Mouse (Mus musculus): ENCODE measurements around the gene Cers3. TPM values are rescaled to one million over a fixed set of nuclear protein-coding genes. Genes with fewer than 3 reads are reported as not detected.

Gene Cers3
- total RNA-seq (2014; rRNA removed): 0.37 and 1.4 TPM in 2 replicates
- 0.53 and 0.71 TPM in 2 replicates for polyA plus RNA-seq (2015; fragmentation: Nextera tagmentation; extraction: Ambion mirVana)

GRCm38 (mm10) chr7:66743377-66743781 lies at the start of gene Cers3:
TSS of gene Cers3 (plus strand) at chr7:66743504.
- Histone ChIP-seq H3K27me3 (ENCODE audit: insufficient read depth, low read length) (no peaks in the 10 kb centered on the region), H3K9me3 (ENCODE audit: low read length) (no peaks in the 10 kb centered on the region), H3K4me3 (ENCODE audit: low read length) (no peak within 1 kb of the TSS), H3K4me1 (ENCODE audit: insufficient read depth, low read length) (peaks cover 5% of the 10 kb centered on the region; the same call in 1 of the 2 replicates), H3K27ac (no peak within 1 kb of the TSS), H3K4me2 (ENCODE audit: low read depth, low read length) (no peak within 1 kb of the TSS), H3K9ac (replicated peaks; ENCODE audit: low read length) (no peak within 1 kb of the TSS), H3K36me3 (ENCODE audit: insufficient read depth, low read length) (no peaks in the 10 kb centered on the region)
- DNase-seq (ENCODE audit: low spot score) (no peak), ATAC-seq (no peak)
- TF ChIP-seq CTCF (IDR thresholded peaks at IDR 0.05; ENCODE audit: low read depth): no peak
- WGBS: 82% methylated on average over 9 of the region's 9 CpGs

GRCm38 (mm10) chr7:66694467-66694866 lies 48.8 kb upstream of the Cers3 start:
- H3K27me3 ChIP-seq (ENCODE audit: insufficient read depth, low read length): no peaks in the 10 kb centered on the region
- 75% methylated on average over 7 of the region's 7 CpGs for WGBS

GRCm38 (mm10) chr7:66702721-66703120 lies 40.6 kb upstream of the Cers3 start:
- Histone ChIP-seq H3K4me2 (ENCODE audit: low read depth, low read length) (no peak overlapping the region), H3K27ac (no peak overlapping the region), H3K4me3 (ENCODE audit: low read length) (no peak overlapping the region), H3K9ac (replicated peaks; ENCODE audit: low read length) (no peak overlapping the region), H3K4me1 (ENCODE audit: insufficient read depth, low read length) (no peaks in the 10 kb centered on the region), H3K27me3 (ENCODE audit: insufficient read depth, low read length) (no peaks in the 10 kb centered on the region), H3K9me3 (ENCODE audit: low read length) (no peaks in the 10 kb centered on the region), H3K36me3 (ENCODE audit: insufficient read depth, low read length) (peaks cover 4% of the 10 kb centered on the region)
- no peak for TF ChIP-seq CTCF (IDR thresholded peaks at IDR 0.05; ENCODE audit: low read depth)
- DNase-seq (ENCODE audit: low spot score): no peak
- ATAC-seq: no peak
- 94% methylated on average over 7 of the region's 7 CpGs for WGBS

More at GRCm38 (mm10) chr7:66694467-66694866, 48.8 kb upstream of the Cers3 start:
- Histone ChIP-seq H3K9ac (replicated peaks; ENCODE audit: low read length) (no peak overlapping the region), H3K4me3 (ENCODE audit: low read length) (no peak overlapping the region), H3K27ac (no peak overlapping the region), H3K4me2 (ENCODE audit: low read depth, low read length) (no peak overlapping the region), H3K4me1 (ENCODE audit: insufficient read depth, low read length) (no peaks in the 10 kb centered on the region), H3K36me3 (ENCODE audit: insufficient read depth, low read length) (peaks cover 4% of the 10 kb centered on the region; the same call in 1 of the 2 replicates), H3K9me3 (ENCODE audit: low read length) (no peaks in the 10 kb centered on the region)
- ATAC-seq (no peak), DNase-seq (ENCODE audit: low spot score) (no peak)
- no peak for TF ChIP-seq CTCF (IDR thresholded peaks at IDR 0.05; ENCODE audit: low read depth)

- Histone ChIP-seq H3K4me1 (ENCODE audit: insufficient read depth, low read length) (no peaks in the 10 kb centered on the region), H3K27ac (no peak overlapping the region), H3K36me3 (ENCODE audit: insufficient read depth, low read length) (no peaks in the 10 kb centered on the region; the same call in 1 of the 2 replicates), H3K9ac (replicated peaks; ENCODE audit: low read length) (no peak overlapping the region), H3K9me3 (ENCODE audit: low read length) (no peaks in the 10 kb centered on the region), H3K4me3 (ENCODE audit: low read length) (no peak overlapping the region), H3K27me3 (ENCODE audit: insufficient read depth, low read length) (no peaks in the 10 kb centered on the region), H3K4me2 (ENCODE audit: low read depth, low read length) (no peak overlapping the region)
- TF ChIP-seq CTCF (IDR thresholded peaks at IDR 0.05; ENCODE audit: low read depth): no peak
- 90% methylated on average over 3 of the region's 3 CpGs for WGBS
- ATAC-seq (no peak), DNase-seq (ENCODE audit: low spot score) (no peak)
These were observed 38.7 kb upstream of the Cers3 start for GRCm38 (mm10) chr7:66704631-66705030.

- H3K4me1 ChIP-seq (ENCODE audit: insufficient read depth, low read length): no peaks in the 10 kb centered on the region
- no peak overlapping the region for H3K4me2 ChIP-seq (ENCODE audit: low read depth, low read length)
- peaks cover 15% of the 10 kb centered on the region for H3K36me3 ChIP-seq (ENCODE audit: insufficient read depth, low read length)
- H3K9ac ChIP-seq (replicated peaks; ENCODE audit: low read length): no peak overlapping the region
- no peaks in the 10 kb centered on the region for H3K9me3 ChIP-seq (ENCODE audit: low read length)
- peak; percentile 65 for TF ChIP-seq CTCF (IDR thresholded peaks at IDR 0.05; ENCODE audit: low read depth)
- H3K4me3 ChIP-seq (ENCODE audit: low read length): no peak overlapping the region
- no peak overlapping the region for H3K27ac ChIP-seq
- DNase-seq (ENCODE audit: low spot score) (peak; percentile 57), ATAC-seq (no peak)
- no peaks in the 10 kb centered on the region for H3K27me3 ChIP-seq (ENCODE audit: insufficient read depth, low read length)
- WGBS: 48% methylated on average over 2 of the region's 2 CpGs
These were observed 32.1 kb upstream of the Cers3 start for GRCm38 (mm10) chr7:66711166-66711565.

- Histone ChIP-seq H3K27me3 (ENCODE audit: insufficient read depth, low read length) (no peaks in the 10 kb centered on the region), H3K4me3 (ENCODE audit: low read length) (no peak overlapping the region), H3K9me3 (ENCODE audit: low read length) (peaks cover 3% of the 10 kb centered on the region; the same call in 1 of the 2 replicates), H3K9ac (replicated peaks; ENCODE audit: low read length) (no peak overlapping the region), H3K36me3 (ENCODE audit: insufficient read depth, low read length) (no peaks in the 10 kb centered on the region), H3K27ac (no peak overlapping the region), H3K4me2 (ENCODE audit: low read depth, low read length) (no peak overlapping the region), H3K4me1 (ENCODE audit: insufficient read depth, low read length) (no peaks in the 10 kb centered on the region)
- ATAC-seq (no peak), DNase-seq (ENCODE audit: low spot score) (no peak)
- 75% methylated on average over 4 of the region's 4 CpGs for WGBS
- TF ChIP-seq CTCF (IDR thresholded peaks at IDR 0.05; ENCODE audit: low read depth): no peak
These were observed 18.8 kb upstream of the Cers3 start for GRCm38 (mm10) chr7:66724514-66724913.

- no peak for ATAC-seq
- H3K36me3 ChIP-seq (ENCODE audit: insufficient read depth, low read length): no peaks in the 10 kb centered on the region
- H3K9ac ChIP-seq (replicated peaks; ENCODE audit: low read length): no peak overlapping the region
- H3K9me3 ChIP-seq (ENCODE audit: low read length): peaks cover 3% of the 10 kb centered on the region; the same call in 1 of the 2 replicates
- no peak for TF ChIP-seq CTCF (IDR thresholded peaks at IDR 0.05; ENCODE audit: low read depth)
- WGBS: 94% methylated on average over 6 of the region's 6 CpGs
- H3K27ac ChIP-seq: no peak overlapping the region
- no peaks in the 10 kb centered on the region for H3K27me3 ChIP-seq (ENCODE audit: insufficient read depth, low read length)
- H3K4me3 ChIP-seq (ENCODE audit: low read length): no peak overlapping the region
- no peak overlapping the region for H3K4me2 ChIP-seq (ENCODE audit: low read depth, low read length)
- no peak for DNase-seq (ENCODE audit: low spot score)
- H3K4me1 ChIP-seq (ENCODE audit: insufficient read depth, low read length): no peaks in the 10 kb centered on the region
These were observed 18.4 kb upstream of the Cers3 start for GRCm38 (mm10) chr7:66724954-66725353.

Data from hindbrain, postnatal 0 days (tissue).